Mouse (Mus musculus): Measurements from ENCODE around the gene Gmppb. TPM values are rescaled to one million over a fixed set of nuclear protein-coding genes. Genes with fewer than 3 reads are reported as not detected.
"Not testable (repeated sequence)": the region's sequence is repeated elsewhere in the genome, so short reads cannot be mapped to it uniquely, and the experiment has no call there.

The Gmppb gene
- 10 to 100 TPM; 16.7 to 17.5 TPM for total RNA-seq (2021)

DNA sequence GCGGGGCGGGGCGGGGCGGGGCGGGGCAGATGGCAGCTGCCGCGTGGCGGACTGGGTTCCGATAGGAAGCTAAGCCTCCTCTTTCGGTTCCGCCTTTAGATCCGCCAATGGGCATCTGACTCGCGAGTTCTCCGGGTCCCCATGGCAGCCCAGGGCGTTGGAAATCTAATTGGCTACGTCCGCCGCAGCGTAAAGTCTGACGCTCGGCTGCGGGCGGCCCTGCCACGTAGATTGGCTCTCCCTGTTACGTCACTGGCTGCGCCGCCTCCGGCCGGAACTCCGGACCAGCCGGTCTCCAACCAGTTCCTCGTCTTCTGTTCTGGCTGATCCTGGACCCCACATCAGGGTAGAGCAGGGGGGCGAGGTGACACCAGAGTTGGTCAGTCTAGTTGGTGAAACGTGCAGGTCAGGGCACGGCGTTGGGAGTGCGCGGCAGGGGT, at the start of gene Gmppb:
Gmppb (plus strand) TSS at position 227 of the 440 bp plus-strand sequence.
- DNase-seq (ENCODE audit: low spot score in 2 of 2), result peak; percentile 96 to 99
- intact Hi-C loops (cut with DNase I), result loop anchor here (5.0 kb wide), 1 partner anchor 47 kb away; the partner anchor contains the start of gene Ip6k1

DNA sequence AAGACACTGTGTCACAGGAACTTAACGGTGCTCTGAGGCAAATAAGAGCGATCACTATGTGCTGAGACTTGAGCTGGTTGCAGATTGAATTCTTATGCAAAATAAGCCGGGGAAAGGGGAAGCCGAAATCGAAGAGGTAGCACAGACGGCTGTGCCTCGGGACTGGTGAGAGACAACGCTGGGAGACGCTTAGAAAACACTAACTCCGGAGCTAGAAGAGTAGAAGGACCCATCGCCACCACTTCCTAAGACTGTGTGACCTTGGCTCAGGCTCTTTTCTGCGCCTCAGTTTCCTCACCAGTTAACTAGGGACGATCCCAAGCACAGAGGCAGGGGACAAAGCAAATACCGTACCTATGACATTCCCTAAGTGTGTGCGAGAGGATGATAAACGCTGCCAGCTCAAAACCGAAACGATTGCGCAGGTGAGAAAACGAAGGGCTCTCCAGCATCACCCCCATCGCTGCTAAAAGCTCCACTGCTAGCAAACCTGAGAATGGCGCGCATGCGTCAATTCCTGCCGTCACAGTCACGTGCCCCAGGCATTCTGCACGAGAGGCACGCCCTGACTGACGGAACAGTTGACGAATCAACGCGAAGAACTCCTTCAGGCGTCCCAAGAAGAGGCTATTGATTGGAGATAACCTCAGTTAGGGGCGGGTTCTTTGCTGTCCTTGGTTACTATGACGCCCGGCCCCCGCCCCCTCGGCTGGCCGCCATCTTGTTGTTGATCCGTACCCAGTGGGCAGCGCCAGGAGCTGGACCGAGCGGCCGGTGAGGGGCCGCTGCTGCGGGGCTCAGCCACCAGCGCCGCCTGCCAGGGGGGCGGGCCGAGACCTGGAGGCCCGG, 46.9 kb upstream of the Gmppb start, which contains the start of gene Ip6k1:
Ip6k1 (plus strand) TSS at position 580 of the 849 bp plus-strand sequence.
- intact Hi-C loops (cut with DNase I), result loop anchor here (5.0 kb wide), 1 partner anchor 45 kb away; the partner anchor contains the start of gene Gmppb
- DNase-seq (ENCODE audit: low spot score in 2 of 2), result peak; percentile 100

DNA sequence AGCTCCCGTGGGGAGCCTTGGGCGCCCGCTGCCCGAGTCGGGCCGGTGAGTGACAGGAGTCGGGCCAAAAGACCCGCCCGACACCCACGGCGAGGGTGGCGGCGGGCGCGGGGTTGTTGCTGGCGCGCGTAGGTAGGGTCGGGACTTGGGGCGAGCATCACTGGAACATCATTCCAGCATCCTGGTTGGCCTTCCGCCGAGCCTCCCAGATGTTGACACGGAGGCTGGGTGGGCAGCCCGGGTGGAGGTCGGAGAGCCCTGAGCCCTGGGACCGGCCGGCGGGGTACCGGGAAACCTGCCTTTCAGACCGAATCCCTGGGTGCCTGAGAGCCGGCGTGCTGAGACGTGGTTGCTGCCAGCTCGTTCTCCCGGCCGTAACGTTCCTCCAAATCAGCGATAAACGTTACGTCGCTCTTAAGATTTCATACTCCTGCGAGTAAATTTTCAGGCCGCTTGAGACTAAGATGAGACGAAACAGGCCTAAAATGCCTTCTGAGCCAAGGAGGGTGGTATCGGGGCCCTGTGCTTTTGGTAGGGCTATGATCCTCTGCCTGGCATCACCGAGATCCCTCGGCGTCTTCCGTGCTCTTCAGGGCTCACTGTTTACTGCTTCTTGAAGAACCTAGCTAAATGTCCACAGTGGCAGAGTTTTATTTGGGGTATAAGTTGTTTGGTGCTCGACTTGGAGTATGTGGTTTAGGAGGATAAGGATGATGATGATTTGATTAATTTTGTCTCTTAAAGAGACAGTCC, 46.1 kb upstream of the Gmppb start:
- intact Hi-C loops (cut with DNase I), result loop anchor here (5.0 kb wide), 1 partner anchor 44 kb away; the partner anchor contains the start of gene Gmppb
- DNase-seq (ENCODE audit: low spot score in 2 of 2), result peak in 1 of 2 experiments; percentile 31

DNA sequence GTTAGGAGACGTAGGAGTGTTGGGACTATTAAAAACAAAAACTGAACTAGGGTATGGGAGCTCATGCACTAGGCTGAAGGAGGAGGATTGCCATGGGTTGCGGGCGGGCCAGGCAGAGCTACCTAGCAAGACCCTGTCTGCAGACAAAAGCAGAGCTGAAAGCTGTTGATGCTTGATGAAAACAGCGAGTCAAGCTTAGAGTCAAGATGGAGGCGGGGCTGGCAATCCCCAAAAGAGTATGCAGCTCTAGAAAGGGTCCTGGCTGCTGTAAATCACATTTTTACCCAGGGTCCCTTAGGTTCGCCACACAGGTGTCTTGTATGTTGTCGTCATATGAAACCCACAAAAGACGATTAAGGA, 45.5 kb upstream of the Gmppb start:
- intact Hi-C loops (cut with DNase I), result loop anchor here (5.0 kb wide), 1 partner anchor 44 kb away; the partner anchor contains the start of gene Gmppb
- peak; percentile 20 to 23 for DNase-seq (ENCODE audit: low spot score in 2 of 2)

DNA sequence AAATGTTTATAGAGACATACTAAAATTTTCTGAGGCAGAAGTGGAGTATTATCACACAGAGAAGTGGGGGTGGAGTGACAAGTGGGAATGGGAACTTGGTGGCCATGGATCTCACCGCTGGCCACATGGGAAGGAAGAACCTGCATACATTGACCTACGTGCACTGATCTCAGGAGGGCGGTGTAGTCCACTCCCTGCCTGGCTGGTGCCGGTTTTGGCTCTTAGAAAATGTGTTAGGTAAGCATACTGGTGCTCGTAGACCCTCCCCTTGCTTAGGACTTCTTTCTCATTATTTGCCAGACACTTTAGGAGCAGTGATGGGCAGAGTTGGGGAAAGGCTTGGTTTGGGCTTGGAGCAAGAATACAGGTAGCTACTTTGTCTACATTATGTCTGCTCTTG, 41.0 kb upstream of the Gmppb start:
- intact Hi-C loops (cut with DNase I), result no loop called here
- no peak for DNase-seq (ENCODE audit: low spot score in 2 of 2)

DNA sequence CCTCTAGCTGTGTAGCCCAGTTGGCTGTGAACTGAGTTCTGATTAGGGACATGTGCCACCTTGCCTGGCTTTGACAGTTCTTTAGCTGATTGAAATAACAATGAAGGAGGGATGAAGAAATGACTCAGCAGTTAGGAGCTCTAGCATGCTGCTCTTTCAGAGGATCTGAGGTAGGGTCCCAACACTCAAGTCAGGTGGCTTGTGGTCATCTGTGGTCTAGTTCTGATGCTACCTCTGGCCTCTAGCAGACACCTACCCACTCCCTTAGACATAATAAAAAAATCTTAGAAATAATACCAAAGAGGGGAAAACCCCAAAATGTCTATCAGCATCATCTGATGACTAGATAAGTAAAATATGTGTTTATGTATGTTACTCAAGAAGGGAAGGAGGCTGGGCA, 38.7 kb upstream of the Gmppb start:
- intact Hi-C loops (cut with DNase I), result no loop called here
- no peak for DNase-seq (ENCODE audit: low spot score in 2 of 2)

DNA sequence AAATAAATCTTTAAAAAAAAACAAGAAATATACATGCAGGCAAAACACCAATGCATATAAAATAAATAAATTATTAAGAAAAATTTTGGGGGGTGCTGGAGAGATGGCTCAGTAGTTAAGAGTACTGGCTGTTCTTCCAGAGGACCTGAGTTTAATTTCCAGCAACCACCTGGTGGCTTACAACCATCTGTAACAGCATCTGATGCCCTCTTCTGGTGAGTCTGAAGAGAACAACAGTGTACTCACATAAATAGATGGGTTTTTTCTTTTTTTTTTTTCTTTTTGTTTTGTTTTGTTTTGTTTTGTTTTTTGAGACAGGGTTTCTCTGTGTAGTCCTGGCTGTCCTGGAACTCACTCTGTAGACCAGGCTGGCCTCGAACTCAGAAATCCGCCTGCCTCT, 35.5 kb upstream of the Gmppb start:
- DNase-seq (ENCODE audit: low spot score in 2 of 2); intact Hi-C loops (cut with DNase I): not testable (repeated sequence)

DNA sequence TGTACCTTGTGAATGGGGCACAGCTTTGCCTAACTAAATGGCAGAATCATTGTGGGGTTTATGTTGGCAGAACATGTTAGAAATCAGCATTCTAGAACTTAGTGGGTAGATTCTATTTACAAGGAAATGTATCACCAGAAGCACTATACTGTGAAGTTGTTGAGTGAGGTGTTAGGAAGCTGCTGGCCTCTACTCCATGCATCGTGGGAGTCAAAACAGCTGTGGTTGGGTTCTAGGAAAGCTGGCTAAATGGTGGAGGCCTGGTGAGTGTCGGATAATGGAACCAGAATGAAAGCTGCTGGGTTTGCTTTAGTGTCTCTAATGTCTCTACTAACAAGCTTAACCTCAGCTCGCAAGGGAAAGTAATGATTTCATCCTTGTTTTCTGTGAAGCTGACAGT, 31.9 kb upstream of the Gmppb start:
- intact Hi-C loops (cut with DNase I), result no loop called here
- peak in 1 of 2 experiments; percentile 83 for DNase-seq (ENCODE audit: low spot score in 2 of 2)

DNA sequence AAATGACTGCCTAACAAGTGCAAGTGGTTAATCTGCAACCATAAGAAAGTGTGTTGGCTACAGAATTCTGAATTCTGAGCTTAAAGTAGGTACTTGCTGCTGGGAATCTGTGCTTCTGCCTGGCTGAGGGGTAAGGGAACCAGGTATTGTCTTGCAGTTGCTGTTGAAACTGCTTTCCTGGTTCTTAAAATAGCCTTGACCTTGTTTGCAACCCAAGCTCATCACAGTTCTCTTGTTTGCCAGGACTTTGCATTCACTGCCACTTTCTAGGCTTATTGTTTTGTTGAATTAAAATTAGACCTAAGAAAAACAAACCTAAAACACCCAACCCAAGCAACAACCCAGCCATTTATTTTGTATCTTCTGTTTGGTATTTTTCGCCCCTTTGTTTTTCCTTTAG, 28.3 kb upstream of the Gmppb start:
- intact Hi-C loops (cut with DNase I), result no loop called here
- DNase-seq (ENCODE audit: low spot score in 2 of 2), result no peak

DNA sequence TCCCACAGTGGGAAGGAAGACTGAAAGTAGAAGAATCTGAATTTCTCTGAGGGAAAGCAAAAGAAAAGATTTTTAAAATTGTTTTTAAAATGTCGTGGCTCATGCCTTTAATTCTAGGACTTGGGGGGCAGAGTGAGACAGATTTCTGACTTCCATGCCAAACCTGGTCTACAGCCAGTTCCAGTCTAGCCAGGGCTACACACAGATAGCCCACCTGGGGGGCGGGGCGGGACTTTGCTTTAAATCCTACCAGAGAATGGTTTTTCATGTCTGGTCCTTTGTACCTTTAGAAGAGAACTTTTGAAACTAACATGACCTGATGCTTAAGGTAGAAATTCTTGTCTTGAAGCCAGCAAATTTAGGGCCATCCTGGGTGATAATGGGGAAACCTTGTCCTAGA, 25.8 kb upstream of the Gmppb start:
- DNase-seq (ENCODE audit: low spot score in 2 of 2), result no peak
- intact Hi-C loops (cut with DNase I), result no loop called here

DNA sequence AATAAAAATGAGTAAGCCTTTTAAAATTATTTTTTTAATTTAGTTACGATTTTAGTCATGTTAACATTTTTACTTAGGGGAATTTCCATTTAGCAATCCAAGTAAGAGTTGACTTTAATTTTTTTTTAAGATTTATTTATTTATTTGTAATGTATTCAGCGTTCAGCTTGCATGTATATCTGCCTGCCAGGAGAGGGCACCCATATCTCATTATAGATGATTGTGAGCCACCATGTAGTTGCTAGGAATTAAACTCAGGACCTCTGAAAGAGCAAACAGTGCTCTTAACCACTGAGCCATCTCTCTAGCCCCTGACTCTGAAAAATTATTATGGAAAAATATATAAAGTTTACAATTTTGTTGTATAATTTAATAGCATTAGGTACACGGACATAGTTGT, 22.5 kb upstream of the Gmppb start:
- DNase-seq (ENCODE audit: low spot score in 2 of 2), result no peak
- intact Hi-C loops (cut with DNase I), result no loop called here

DNA sequence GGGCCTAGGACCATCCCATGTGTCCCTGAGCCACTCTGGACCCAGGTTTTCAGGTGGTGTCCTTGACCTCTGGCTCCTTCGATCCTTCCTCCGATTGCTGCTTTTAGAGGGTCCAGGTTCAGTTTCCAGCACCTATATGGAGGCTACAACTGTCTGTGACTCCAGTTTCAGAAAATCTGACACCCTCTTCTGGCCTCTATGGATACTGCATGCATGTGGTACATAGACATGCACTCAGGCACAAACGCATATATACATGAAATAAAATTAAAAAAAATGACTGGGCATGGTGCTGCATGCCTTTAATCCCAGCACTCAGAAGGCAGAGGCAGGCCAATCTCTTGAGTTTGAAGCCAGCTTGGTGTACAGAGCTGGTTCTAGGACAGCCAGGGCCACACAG, 21.2 kb upstream of the Gmppb start:
- intact Hi-C loops (cut with DNase I), result no loop called here
- DNase-seq (ENCODE audit: low spot score in 2 of 2), result no peak

DNA sequence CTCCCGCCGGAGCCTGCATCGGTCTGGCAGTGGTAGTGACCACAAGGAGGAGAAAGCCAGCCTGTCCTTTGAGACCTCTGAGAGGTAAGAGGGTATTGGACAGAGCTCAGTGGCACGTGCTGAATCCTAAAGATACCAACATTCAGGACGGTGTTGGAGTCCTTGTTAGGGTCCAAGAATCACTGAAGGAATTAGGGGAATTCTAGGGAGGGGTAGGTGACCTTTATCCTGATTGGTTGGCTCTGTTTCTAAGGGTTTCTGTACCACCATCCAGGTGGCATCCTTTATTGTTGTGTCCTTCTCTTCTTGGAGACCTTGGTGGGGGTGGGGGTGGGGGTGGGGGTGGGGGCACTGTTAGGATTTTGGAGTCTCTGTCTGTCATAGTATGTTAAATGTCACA, 16.9 kb upstream of the Gmppb start:
- intact Hi-C loops (cut with DNase I), result no loop called here
- DNase-seq (ENCODE audit: low spot score in 2 of 2), result no peak

DNA sequence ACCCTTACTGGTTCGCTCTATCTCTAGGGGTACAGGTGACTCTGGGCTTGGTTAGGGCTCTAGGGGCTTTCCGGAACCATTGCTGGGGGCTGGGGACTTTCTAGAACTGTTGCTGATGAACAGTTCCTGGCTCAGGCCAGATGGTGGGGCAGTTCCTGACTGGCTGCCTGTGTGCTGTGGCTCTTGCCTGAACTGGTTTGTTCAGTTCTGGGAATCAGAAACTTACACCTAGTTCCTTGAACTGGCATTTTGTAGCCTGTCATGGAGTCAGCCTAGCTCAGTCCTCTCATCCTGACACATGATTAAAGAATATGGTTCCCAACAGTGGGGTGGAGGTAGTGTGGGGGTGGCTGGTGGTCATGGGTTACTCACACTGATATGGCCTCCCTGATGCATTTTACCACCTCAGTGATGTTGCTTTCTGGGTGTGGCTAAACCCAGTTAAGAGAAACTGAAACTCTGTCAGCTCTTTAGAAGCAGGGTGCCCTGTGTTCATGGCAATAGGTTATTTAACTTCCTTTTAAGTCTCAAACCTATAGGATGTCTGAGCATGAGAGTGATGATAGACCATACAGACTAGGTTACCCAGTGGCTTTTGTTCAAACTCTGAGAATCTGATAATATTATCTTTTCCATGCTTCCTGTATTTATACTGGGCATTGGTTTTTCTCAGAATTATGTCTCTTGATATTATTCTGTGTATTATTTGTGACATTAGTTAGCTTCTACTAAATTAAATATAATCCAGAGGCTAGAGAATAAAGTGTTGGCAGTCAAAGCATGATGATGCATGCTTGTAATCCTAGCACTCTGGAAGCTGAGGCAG, 13.5 kb upstream of the Gmppb start:
- DNase-seq (ENCODE audit: low spot score in 2 of 2), result no peak
- intact Hi-C loops (cut with DNase I), result no loop called here

DNA sequence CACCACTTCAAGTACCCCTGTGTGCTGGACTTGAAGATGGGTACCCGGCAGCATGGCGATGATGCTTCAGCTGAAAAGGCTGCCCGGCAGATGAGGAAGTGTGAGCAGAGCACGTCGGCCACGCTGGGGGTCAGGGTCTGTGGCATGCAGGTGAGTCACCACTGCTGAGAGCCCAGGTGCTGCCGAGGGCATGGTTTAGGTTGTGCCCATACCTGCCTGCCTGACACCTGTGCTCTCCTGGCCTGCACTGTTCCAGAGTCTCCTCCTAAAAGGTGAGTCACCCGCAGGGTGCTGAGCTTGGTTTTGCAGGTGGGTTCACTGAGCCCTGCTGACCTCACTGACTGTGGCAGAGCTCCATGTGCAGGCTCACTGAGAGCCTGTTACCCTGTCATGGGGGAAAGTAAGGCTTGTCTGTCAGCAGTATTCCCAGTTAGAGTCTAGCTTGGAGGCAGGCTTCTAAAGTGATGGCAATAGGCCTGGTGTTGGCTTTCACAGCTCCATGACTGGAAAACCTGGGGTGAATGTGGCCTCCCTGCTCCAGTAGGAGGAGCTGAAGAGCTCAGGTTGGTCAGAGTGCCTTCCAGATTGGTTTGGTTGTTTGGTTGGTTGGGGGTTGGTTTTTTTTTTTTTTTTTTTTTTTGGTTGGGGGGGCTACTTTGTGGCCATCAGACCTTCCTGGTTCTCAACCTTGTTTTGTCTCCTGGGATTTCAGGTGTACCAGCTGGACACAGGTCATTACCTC, 4.1 kb upstream of the Gmppb start:
- no peak for DNase-seq (ENCODE audit: low spot score in 2 of 2)
- intact Hi-C loops (cut with DNase I), result loop anchor here (5.0 kb wide), 1 partner anchor 43 kb away; the partner anchor contains the start of gene Ip6k1

DNA sequence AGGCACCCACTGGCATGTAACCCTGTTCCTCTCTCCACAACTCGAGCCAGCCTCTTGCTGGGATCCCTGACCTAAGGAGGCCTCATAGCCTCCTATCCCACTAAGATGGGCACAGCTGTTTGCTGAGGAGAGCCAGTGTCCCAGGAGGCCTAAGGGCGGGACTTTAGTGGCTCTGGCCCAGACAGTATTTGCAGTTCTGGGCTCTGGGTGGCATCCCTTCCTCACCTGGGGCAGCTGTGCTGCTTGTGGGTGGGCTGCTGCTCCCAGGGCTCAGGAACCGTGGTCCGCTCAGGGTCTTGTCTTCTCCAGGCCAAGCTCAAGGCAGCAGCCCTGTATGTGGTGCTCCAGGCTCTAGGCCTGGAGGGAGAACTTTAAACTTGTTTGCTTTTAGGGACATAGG, 2.5 kb upstream of the Gmppb start:
- no peak for DNase-seq (ENCODE audit: low spot score in 2 of 2)
- intact Hi-C loops (cut with DNase I), result loop anchor here (5.0 kb wide), 1 partner anchor 44 kb away; the partner anchor contains the start of gene Ip6k1

DNA sequence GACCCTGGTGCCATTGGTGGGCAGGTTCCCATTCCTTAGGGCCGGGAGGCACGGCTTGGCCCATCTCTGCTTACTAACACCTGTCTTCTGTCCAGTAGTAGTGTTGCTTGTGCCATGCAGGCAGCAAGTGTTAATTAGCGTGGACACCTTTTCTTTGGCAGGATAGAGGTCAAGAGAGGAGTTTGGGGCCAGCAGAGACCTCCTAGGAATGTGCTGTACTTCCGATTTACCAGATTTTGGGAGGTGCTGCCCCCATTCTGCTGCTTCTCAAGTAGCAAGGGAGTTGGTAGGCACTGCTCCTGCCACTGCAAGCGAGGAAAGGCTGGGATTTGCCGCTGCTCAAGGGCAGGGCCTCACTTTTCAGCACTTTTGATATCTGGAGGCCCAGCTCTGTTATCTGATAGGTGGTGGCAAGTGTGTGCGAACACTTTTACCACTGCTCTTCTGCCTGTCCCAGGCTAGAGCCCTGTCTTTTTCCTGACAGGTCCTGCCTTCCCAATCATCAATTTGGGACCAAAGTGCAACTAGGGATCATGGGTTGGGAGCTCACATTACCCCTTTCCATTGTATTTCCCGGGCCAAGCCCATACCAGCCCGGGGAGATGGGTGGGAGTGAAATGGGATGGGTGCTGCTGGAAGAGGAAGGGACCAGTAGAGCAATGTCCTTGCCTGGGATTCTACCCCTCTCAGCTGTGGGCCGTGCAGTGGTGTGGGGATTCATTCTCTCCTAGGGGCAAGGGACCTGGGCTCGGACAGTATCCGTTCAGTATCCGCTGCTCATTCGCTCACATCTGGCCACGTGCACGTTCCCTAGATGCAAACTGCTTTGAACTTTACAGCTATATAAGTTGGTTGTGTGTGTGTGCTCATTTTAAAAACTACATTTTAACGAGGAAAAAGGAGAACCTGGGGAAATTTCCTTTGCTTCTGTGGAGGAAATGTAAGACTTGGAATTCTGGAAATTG, 1.2 kb upstream of the Gmppb start:
- intact Hi-C loops (cut with DNase I), result loop anchor here (5.0 kb wide), 1 partner anchor 46 kb away; the partner anchor contains the start of gene Ip6k1
- DNase-seq (ENCODE audit: low spot score in 2 of 2), result no peak

DNA sequence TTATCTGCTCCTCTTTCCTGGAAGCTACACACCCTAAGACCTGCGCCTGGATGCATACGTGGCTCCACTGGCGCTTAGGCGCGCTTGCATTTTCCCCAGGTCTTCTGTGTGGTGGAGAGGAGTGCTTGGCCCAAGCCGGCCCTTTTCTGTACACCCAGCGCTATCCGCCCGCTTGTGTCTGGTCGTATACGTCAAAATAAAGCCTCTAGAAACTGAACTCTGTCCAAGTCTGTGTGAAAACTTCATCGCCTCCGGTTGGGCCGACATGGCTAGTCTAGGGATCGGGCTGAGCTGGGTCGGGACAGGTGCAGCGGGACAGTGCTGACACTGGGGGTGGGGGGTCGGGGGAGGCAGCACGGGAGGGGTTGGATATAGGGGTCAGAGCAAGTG, 481 bp upstream of the Gmppb start:
- no peak for DNase-seq (ENCODE audit: low spot score in 2 of 2)
- intact Hi-C loops (cut with DNase I), result loop anchor here (5.0 kb wide), 1 partner anchor 46 kb away; the partner anchor contains the start of gene Ip6k1

All from left cerebral cortex, postnatal 25 days (tissue).